Mouse (Mus musculus) CD8-positive naive resting alpha-beta T cell, adult 2 months (primary cell): ENCODE results near the gene Dolk.

Source experiments
- DNase-seq, 2 experiments: peaks; one replicate each; pipeline ENCODE4 v3.0.0; 2022; ENCODE audit warnings: low read depth in 2 of 2, low spot score in 2 of 2

Dolk gene

DNA sequence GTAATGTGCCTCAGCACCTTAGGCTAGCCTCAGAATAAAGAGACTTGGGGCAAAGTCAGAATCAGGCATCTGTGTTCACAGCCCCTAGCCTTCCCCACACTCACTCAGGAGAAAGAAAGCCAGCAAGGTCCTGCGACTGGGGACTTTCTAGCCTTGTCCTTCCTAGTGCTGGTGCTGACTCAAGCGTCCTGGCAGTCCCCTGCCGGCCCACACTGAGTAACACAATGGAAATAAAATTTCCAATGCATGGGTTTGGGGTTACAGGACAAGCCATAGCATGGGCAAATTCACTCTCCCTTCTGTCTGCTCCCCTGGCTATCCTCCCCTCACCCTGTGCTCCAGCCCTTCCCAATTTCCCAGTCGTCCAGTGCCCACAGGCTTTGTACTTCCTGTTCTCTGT lies 17.8 kb downstream of the Dolk start:
- DNase-seq = no peak

DNA sequence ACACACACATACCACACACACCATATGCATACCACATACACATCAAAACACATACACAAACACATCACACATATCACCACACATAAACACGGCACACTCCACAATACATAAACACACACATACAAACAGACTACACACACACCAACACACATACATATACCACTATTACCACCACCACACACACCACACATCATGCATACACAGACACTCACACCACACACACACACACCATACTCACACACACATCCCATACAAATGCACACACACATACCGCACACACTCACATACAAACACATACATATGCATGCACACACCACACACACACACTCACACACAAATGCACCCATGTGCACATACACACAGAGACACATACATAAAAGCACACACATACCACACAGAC lies 18.7 kb downstream of the Dolk start:
- no peak for DNase-seq

DNA sequence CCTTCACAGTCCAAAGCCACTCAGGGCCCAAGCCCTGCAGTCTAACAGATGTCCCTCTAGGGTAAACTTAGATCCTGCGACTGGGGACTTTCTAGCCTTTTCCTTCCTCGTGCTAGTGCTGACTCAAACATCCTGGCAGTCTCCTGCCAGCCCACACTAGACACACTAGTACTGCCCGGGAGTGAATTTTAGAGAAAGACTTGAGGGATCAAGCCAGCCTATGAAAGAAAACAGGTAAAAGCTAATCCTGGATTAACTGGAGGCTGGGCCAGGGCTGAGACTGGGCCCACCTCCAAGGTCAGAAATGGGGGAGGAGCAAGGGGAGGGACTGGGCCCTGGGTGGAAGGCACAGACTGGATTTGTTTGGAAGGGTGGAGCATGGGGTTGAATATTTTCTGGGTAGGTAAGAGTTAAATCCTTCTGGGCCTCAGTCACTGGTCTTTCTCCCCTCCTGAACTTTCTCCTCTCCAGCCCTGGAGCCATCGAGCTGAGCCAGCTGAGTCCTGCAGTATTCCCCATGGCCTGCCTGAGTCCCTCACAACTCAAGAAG lies 19.7 kb downstream of the Dolk start:
- DNase-seq = no peak

DNA sequence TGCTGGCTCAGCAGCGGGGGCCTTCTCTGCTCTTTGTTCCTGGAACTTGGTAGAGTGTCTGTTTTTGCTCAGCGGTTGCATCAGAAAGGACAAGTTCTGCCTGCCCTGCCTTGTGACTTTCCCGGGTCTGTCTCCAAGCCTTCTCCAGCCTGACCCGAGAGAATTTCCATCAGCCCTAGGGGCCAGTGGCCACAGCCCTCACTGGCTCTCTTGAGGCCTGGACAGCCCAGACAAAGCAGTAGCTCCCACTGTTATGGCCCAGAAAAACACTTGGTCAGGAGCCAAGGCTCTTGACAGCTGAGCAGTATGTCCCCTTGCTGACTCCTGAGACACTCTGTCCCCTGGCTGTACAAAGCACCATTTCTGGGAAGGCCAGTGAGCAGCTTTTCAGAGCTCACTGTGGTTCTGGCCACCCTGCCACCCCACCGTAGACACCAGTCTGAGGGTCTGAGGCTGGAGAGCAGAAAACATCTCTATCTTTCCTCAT lies 20.3 kb downstream of the Dolk start, which contains the start of gene Phyhd1:
Gene Phyhd1 (plus strand): TSS at position 437 of the 487 bp plus-strand sequence.
- DNase-seq = no peak

DNA sequence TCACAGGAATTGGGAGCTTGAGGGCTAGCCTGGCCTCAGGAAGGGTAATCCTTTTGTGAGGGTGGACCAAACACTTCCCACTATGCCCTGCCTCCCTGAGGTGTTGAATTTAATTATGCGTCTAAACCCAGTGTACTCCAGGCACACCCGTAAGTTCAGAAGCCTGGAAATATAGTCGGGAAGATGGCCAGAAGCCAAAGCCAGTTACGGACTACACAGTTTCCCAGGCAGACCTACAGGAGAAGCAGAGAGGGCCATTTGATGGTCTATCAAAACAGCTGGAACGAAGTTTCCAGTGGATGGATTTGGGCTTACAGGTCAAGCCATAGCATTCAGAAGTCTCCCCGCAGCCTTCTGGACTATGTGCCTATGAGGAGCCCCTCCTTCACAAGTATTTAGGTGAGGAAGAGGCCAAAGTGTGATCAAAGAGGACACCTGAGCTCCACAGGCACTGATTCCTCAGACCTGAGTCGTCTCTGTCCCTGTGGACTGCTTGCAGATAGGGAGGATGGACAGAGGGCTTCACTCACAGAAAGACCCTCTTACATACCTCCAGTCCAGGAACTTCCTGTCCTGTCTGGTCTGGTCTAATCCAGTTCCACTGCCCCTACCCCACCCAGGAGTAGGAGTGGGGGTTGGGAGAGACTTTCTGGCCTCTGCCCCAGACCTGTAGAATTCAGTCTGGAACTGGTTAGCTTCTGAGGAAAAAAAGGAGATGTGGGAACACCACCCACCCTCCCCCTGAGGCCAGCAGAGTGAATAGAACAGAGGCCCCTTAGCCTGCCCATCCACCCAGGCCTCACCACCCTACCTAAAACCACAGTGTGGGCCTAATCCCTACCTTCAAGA lies 21.2 kb downstream of the Dolk start:
- no peak for DNase-seq

DNA sequence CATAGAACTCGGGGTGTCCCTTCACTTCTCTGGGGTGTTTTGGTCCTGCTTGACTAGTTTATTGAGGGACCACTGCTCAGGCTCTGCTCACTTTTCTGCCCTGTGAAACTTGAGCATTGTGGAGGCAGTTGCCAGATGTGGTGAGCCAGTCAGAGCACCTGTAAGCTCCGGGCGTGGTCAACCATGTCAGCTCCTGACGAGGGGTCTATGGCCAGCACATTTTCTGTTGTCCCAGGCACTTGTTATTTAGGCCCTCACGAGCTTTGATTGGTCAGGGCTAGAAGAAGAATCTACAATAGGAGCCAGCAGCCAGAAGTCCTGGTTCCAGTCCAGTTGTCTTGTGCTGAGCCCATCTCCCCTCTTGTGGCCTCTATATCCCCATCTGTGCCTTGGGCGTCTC lies 22.3 kb downstream of the Dolk start:
- no peak for DNase-seq

DNA sequence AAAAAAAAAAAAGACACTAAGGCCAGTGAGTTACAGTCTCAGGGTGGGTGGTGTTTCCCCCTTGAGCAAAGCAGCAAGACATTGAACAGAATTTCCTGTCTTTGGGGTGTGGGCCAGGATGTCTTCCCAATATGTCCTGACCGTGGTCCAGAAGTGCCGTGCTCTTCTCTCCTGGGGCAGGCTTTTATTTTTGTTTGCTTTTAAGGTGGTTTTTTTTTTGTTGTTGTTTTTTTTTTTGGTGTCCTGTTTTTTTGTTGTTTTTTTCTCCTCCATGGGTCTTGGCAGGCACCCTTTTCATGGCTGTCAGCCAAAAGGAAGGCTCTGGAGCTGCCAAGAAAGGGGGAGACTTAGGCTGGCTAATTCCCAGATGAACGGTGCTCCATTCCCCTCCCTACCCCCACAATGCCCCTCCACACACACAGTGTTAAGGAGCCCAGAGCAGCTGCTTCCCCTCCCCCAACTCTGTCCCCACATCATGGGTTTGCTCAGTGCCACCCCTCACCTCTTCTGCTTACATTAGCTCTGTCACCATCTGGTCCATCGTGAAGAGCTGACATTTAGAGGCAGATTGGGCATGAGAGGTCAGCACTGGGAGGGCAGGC lies 23.2 kb downstream of the Dolk start:
- no peak for DNase-seq

DNA sequence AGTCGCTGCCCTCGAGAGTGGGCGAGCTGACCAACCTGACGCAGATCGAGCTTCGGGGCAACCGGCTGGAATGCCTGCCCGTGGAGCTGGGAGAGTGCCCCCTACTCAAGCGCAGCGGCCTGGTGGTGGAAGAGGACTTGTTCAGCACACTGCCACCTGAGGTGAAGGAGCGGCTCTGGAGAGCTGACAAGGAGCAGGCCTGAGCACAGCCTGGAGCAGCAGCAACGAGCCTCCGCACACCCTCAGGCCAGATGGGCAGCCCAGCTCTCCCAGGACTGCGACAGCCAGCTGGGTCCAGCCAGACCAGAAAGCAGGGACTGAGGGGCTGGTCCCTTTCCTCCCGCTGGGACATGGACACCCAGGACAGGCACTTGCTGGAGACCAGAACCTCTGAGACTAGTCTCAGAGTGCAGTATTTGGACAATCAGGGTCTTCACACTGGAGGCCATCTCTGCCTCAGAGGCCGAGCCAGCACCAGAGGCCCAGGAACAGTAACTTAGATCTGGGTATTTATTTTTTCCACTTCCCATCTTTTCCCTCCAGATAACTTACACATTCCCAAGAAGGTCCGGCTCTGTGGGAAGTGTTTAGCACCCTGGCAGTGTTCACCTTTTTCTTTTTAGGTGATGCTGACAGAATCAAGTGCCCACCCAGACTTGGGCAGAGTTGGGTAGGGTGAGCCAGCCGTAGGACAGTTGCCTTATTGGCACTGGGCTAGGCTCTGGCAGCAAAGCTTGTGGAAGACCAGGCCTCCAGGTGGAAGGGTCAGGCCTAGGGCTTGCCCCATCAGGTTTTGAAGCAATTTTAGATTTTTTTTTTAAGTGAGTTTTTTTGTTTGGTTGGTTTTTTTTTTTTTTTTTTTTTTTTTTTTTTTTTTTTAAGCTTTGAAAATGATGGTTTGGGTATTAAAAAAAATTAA lies 24.0 kb downstream of the Dolk start:
- no peak for DNase-seq

DNA sequence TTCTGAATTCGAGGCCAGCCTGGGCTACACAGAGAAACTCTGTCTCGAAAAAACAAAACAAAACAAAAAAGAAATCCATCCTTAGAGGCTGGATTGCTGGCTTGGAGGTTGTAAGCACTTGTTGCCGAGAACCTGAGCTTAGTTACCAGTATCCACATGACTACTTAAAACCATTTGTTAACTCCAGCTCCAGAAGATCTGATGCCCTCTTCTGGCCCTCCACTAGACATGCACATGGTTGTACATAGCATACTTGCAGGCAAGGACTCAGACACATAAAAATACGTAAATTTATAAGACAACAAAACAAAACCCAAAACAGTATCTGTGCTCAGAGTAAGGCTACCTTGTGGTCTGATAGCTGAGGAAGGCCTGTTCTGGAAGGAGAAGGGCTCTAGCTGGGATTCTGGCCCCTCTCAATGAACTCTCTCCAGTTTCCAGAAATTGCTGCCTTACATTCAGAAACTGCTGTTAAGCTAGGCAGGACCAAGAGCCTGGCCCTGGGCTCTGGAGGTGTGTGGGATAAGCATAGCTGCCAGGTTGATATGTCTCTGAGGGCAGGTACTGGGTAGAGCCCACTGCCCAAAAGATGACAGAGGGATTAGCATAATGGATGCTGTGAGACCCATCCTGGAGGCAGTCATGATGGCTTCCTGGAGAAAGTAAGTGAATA lies 24.9 kb downstream of the Dolk start:
- DNase-seq = no peak

DNA sequence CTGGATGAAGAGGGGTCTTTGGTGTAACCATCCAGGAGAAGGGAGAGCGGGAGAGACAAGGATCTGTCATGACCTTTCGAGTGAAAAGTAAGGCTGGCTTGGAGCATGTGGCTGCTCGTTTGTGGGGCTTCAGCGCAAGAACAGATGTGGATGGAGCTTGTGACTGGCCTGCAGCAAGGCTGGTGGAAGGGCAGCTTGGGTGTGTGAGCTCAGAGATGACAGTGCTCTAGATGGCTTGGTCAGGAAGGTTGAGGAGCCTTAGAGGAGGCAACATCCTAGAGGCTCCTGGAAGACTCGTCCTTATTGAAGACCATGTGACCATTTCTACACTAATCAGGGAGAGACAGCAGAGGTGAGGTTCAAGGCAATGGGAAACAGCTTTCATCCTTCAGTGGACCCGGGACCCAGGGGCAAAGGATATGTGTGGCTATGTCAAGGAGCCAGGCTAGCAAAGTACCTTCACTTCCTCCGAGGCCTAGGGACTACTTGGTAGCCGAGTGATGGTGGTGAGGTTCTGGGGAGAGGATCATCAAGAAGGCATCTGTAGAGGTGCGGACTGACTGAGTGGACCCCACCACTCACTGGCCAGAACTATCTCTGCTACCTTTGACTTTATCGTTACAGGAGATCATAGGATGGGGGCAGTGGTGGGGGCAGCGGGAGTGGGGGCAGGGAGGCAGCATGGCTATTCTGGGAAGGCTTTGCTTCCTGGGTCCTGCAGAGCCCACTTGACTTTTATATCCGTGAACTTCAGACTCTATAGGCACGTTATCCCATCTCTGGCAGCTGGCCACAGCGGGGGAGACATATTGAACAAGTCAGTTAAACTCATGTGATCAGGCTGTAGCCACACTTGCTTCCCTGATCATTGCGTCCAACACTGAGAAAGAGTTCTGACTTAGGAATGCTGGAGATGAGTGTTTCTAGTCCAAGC lies 26.7 kb downstream of the Dolk start:
- DNase-seq = no peak

DNA sequence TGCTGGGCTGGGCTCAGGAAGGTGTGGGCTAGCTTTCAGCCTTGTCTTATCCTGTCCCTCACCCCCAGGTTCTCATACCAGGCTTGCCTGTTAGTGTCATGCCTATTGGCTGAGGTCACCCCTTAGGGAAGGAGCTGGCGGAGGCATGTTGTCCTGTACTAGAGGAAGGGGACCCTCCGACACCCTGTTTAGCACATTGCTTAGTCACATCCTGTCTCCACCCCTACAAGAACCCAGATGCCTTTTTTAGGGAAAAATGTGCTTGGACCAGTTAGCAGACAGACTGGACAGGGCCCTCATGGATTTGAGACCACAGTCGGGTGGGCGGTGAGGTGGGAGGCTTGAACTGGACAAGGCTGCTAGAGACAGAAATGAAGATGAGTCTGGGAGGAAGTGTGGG lies 27.5 kb downstream of the Dolk start:
- DNase-seq = no peak

DNA sequence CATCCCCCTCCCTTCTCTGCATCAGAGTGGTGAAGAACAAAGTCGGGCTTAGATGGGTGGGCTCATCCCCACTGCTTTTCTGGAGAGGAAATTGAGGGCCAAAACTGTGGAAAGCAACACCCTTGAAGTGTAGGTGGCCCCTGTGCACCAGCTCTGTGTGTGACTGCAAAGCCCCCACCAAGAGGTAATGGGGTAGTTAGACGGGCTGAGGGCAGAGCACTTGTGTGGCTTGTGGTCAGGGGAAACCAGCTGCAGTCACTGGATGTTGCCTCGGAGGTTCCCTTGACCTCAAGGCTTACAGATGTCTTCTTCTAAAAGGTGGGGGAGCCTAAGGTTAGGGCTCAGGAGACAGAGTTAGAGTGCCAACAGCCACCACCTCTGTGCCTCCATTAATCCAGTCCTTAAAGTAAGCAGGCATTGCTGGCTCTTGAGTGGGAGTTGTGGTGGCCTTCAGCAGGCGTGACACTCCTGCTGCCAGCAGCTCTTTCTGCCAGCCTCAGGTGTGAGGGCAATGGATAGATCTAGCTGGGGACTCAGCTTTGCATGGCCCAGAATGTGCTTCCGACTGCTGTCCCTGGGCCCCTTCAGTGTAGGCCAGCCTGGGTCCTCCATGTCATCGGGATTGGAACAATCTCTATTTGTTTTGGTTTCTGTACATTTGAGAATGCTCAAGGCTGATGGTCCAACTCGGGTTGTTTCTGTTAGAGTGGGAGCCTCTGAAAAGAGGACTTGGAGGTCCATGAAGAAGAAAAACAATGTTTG lies 28.3 kb downstream of the Dolk start:
- DNase-seq = no peak

DNA sequence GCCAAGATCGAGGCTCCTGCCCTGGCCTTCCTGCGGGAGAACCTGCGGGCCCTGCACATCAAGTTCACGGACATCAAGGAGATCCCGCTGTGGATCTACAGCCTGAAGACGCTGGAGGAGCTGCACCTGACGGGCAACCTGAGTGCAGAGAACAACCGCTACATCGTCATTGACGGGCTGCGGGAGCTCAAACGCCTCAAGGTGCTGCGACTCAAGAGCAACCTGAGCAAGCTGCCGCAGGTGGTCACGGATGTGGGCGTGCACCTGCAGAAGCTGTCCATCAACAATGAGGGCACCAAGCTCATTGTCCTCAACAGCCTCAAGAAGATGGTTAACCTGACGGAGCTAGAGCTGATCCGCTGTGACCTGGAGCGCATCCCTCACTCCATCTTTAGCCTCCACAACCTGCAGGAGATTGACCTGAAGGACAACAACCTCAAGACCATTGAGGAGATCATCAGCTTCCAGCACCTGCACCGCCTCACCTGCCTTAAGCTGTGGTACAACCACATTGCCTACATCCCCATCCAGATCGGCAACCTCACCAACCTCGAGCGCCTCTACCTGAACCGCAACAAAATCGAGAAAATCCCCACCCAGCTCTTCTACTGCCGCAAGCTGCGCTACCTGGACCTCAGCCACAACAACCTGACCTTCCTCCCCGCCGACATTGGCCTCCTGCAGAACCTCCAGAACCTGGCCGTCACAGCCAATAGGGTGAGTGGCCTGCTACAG lies 29.4 kb downstream of the Dolk start:
- no peak for DNase-seq

DNA sequence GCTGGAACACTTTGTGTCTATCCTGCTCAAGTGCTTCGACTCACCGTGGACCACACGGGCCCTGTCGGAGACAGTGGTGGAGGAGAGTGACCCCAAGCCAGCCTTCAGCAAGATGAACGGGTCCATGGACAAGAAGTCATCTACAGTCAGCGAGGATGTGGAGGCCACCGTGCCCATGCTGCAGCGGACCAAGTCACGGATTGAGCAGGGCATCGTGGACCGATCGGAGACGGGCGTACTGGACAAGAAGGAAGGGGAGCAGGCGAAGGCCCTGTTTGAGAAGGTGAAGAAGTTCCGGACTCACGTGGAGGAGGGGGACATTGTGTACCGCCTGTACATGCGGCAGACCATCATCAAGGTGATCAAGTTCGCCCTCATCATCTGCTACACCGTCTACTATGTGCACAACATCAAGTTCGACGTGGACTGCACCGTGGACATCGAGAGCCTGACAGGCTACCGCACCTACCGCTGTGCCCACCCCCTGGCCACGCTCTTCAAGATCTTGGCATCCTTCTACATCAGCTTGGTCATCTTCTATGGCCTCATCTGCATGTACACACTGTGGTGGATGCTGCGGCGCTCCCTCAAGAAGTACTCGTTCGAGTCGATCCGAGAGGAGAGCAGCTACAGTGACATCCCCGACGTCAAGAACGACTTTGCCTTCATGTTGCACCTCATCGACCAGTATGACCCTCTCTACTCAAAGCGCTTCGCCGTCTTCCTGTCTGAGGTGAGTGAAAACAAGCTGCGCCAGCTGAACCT lies 30.3 kb downstream of the Dolk start:
- DNase-seq = no peak

DNA sequence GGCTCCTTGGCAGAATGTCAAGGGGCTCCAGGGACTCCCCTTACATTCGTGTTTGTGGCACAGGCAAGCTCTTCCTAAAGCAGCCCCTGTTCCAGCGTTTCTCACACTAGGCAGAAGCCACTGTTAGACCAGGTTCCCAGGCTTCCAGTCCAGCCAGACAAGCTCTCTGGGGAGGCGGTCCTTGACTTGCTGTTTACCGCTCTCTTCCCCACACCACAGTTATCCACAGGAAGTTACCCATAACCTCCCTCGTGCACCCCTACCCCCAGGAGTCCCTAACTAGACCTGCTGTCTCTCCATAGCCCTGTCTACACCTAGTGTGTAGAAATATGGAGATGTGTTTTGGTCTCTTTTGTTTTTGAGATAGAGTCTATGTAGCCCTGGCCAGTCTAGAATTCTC lies 32.3 kb downstream of the Dolk start:
- no peak for DNase-seq

DNA sequence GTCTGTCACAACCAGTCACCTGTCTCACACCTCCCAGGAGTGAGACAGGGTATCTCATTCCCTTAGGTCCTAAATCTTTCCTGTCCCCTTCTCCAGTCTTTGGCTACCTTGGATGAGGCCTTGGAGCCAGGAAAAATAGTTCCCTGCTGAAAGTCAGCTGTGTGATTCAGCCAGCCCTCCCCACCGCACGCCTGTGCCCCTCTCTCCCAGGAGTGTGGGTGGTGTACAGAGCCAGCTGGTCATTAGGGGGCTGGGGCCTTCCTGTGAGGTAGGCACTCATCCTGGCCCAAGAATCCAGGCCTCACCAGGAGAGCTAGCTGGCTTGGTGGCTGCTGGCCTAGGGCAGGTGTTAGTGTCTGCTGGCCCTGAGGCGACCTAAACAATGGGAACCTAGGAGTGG lies 33.6 kb downstream of the Dolk start:
- DNase-seq = no peak

DNA sequence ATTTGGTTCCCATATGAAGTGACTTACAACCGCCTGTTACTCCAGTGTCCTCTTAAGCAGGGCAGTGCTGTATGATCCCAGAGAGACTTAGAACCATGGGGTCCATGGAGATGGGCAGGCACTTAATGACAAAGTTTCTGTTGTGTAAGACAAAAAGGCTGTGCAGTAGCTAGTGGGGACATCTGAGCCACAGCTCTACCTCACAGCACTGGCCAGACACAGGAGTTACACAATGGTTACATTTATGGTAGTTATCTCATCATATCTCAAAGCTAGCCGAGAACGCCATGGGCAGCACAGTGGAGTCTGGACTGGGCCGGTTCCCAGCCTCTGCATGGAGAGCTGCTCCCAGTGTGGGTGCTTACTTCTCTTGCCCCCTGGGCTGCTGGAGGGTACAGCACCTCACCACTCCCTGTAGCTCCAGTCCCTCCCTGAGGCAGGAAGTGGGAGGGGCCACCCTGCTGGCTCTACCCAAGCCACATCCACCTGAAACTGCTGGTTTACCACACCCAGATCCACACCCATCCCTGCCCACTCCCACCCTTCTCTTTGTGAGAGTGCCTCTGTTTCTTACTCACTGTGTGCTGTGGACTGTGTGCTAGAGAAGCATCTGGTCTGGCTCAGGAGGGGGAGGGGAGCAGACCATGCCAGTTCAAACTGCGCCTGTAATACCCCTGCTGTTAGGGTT lies 34.6 kb downstream of the Dolk start:
- DNase-seq = peak; percentile 76 to 81
